Mouse (Mus musculus) brain, embryonic 14.5 days (tissue): Measurements from ENCODE around the gene AC170998.1.

Experiments used
- CTCF ChIP-seq: fragments of 200-500 bp; IDR thresholded peaks from 2 replicates; pipeline ENCODE4 v1.5.1; 2012; ENCODE audit warnings: inconsistent platforms, mild to moderate bottlenecking, moderate library complexity, borderline replicate concordance; ENCODE audit not compliant: insufficient read depth, insufficient read length; ENCODE audit errors: extremely low read depth
- POLR2A ChIP-seq: fragments of 200-500 bp; IDR thresholded peaks from 2 replicates; pipeline ENCODE4 v1.6.1; 2012; ENCODE audit warnings: mild to moderate bottlenecking, inconsistent platforms, borderline replicate concordance; ENCODE audit not compliant: poor library complexity, insufficient read depth, insufficient read length, severe bottlenecking; ENCODE audit errors: extremely low read depth

GRCm38 (mm10) chr17:28760736-28761312 is 34.9 kb downstream of the AC170998.1 start:
- TF ChIP-seq CTCF (no peak), POLR2A (no peak)
